Mouse (Mus musculus) forebrain, embryonic 10.5 days (tissue): ENCODE data around the gene Heatr1. TPM values are rescaled to one million over a fixed set of nuclear protein-coding genes. Genes with fewer than 3 reads are reported as not detected.

ENCODE experiments used
- DNase-seq: peaks from one replicate; pipeline ENCODE4 v3.0.0-alpha.2; 2017; ENCODE audit warnings: low spot score; ENCODE audit errors: extremely low spot score
- H3K27ac ChIP-seq: fragments of 300-500 bp; sonication (generic); 2 replicates; pipeline ENCODE4 v1.5.1; 2016; ENCODE audit warnings: mild to moderate bottlenecking
- H3K27me3 ChIP-seq: fragments of 300-500 bp; sonication (generic); 2 replicates; pipeline ENCODE4 v1.6.1; 2016; ENCODE audit warnings: mild to moderate bottlenecking; ENCODE audit not compliant: poor library complexity, severe bottlenecking
- H3K36me3 ChIP-seq: fragments of 300-500 bp; sonication (generic); replicated peaks from 2 replicates; pipeline ENCODE4 v1.6.1; 2016; ENCODE audit warnings: mild to moderate bottlenecking, moderate library complexity
- H3K4me1 ChIP-seq: fragments of 300-500 bp; sonication (generic); 2 replicates; pipeline ENCODE4 v1.6.1; 2016
- H3K4me3 ChIP-seq: fragments of 300-500 bp; sonication (generic); 2 replicates; pipeline ENCODE4 v1.5.1; 2016; ENCODE audit warnings: mild to moderate bottlenecking, moderate library complexity
- H3K9me3 ChIP-seq: fragments of 300-500 bp; sonication (generic); 2 replicates; pipeline ENCODE4 v1.6.1; 2016; ENCODE audit warnings: mild to moderate bottlenecking, moderate library complexity
- WGBS: fragments of 180-500 bp; shearing (Covaris S2); methylation state at CpG from one replicate; pipeline ENCODE4 v1.1.7; 2016; 5-methylcytosine and 5-hydroxymethylcytosine counted together
- polyA plus RNA-seq: library from polyadenylated mRNA; unstranded; fragments of >200 nt; fragmentation: Nextera tagmentation; extraction: Ambion mirVana; gene quantifications from 2 replicates; pipeline ENCODE4 v1.2.1, GENCODE M21; 2016

The Heatr1 gene
- polyA plus RNA-seq, 1 experiment from 2014 or later: 45.5 TPM

DNA sequence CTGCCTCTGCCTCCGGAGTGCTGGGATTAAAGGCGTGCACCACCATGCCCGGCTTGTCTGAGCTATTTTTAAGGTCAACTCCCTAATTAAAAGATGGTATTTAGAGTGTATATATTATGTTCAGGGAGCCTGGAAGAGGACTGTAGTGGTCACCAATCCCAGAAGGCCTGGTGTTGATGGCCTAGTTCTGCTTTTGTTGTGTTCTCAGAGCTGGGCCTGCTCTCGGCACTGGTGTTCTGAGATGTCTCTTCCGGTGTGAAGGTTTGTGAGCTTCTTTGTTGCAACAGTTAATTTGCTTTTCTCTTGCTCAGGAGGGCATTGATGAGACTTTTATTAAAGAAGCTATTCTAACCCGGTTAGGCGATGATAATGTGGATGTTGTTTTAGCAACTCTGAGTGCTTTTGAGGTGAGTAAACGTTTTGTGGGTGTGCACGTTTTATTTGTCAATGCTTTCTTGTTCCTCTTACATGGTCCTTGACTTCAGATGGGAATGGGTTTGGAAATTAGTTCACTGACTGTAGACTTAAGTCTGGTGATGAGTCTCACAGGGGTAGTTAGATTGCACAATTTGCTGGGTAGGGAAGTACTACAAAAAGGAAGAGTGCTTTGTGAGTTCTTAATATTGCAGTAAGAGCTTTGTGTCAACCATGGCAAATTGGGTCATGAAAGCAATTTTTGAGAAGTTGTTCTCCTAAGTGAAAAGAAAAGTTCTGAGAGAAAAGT, 13.7 kb downstream of the Heatr1 start:
- Histone ChIP-seq H3K4me1 (no peaks in the 10 kb centered on the region), H3K27me3 (no peaks in the 10 kb centered on the region), H3K27ac (no peak overlapping the region), H3K4me3 (no peak overlapping the region), H3K9me3 (no peaks in the 10 kb centered on the region), H3K36me3 (peaks cover 92% of the 10 kb centered on the region)
- DNase-seq: no peak
- WGBS: 91% methylated on average over 9 of the region's 9 CpGs

DNA sequence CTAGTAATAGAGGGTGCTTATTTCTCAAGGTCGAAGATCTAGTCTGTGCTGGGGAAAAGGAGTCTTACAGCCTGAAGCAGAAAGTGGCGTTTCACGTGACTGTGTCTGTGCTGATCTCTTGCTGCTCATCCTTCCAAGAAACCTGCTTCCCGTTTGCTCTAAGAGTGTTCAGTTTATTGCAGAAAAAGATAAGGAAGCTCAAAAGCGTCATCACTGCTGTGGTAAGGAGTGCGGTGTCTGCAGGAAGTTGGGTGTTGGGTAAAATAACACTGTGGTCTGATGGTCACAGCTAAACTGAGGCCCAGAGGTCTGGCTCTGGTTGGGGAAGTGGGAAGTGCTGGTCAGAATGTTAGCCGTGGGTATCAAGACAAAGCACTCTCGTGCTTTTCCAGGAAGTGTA, 17.2 kb downstream of the Heatr1 start:
- Histone ChIP-seq H3K27me3 (no peaks in the 10 kb centered on the region), H3K9me3 (no peaks in the 10 kb centered on the region), H3K4me3 (no peak overlapping the region), H3K4me1 (no peaks in the 10 kb centered on the region), H3K36me3 (peaks cover 94% of the 10 kb centered on the region), H3K27ac (no peak overlapping the region)
- DNase-seq: no peak
- 87% methylated on average over 8 of the region's 8 CpGs for WGBS

DNA sequence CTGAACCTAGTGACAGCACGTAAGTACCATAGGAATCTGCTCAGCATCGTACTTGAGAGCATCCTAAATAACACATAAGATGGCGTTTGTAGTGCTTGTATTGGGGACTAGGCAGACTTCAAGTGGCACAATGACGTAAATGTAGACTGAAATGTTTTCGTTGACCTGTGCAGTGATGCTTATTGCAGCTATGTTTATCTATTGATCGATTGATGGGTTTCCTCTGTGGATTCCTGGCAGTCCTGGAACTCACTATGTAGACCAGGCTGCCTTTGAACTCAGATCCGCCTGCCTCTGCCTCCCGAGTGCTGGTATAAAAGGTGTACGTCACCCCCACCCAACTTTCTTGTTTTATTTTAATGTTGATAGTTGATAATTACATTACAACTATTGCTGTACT, 25.8 kb downstream of the Heatr1 start:
- Histone ChIP-seq H3K4me3 (no peak overlapping the region), H3K4me1 (no peaks in the 10 kb centered on the region), H3K9me3 (no peaks in the 10 kb centered on the region), H3K36me3 (peaks cover 99% of the 10 kb centered on the region), H3K27ac (no peak overlapping the region), H3K27me3 (no peaks in the 10 kb centered on the region)
- 96% methylated on average over 9 of the region's 9 CpGs for WGBS
- no peak for DNase-seq

DNA sequence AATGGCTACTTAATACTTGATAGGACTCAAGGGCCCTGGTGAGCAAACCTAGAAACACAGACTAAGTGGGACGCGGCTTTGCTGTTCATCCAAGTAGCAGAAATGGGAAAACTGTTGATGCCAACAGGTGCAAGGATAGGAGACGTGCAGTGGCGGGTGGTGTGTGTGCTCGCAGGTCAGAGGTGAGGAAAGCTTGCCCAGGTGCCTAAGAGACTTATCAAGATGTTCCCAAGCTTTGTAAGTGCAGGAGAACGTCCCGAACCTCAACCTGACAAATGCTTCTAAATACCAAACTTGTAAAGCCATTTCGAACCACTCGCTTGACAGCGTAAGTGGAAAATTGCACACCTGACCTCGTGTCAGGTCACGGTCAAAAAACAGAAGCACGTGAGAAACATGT, 33.7 kb downstream of the Heatr1 start:
- Histone ChIP-seq H3K27ac (no peak overlapping the region), H3K4me1 (no peaks in the 10 kb centered on the region), H3K4me3 (no peak overlapping the region), H3K9me3 (no peaks in the 10 kb centered on the region), H3K36me3 (peaks cover 100% of the 10 kb centered on the region), H3K27me3 (no peaks in the 10 kb centered on the region)
- WGBS: 97% methylated on average over 13 of the region's 13 CpGs
- no peak for DNase-seq

DNA sequence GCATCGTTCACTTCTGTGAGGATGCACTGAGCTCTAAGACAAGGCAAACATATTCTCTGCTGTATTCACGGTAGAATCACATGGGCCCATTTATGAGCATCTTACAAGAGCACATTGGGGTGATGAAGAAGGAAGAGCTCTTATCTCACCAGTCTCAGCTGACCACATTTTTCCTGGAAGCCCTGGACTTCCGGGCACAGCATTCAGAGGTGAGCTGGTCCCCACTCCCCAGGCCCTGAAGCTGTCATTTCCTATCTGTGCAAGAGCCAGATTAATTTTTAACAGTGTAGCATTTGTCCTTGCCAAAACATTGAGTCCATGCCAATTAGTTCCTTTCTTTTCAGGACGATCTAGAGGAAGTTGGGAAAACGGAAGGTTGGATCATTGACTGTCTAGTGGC, 39.0 kb downstream of the Heatr1 start:
- WGBS: 92% methylated on average over 5 of the region's 5 CpGs
- Histone ChIP-seq H3K9me3 (no peaks in the 10 kb centered on the region), H3K4me1 (no peaks in the 10 kb centered on the region), H3K4me3 (no peak overlapping the region), H3K27me3 (no peaks in the 10 kb centered on the region), H3K27ac (no peak overlapping the region), H3K36me3 (peaks cover 100% of the 10 kb centered on the region)
- no peak for DNase-seq

DNA sequence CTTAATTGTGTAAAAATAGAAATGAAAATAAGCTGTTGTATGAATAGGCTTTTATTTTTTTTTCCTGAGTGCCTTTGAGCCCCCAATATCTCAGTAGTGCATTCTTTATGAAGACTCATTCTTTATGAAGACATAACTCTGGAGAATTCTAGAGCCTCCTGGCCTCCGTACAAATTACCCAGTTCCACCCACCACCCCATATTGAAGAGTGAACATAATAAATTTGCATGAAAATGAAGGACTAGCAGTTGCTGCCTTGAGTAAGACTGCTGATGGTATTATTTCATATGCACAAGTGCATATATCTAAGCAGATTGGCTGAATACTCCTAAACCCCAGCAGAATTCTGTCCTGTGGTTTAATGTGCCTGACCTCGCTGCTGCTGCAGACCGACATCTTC, 44.8 kb downstream of the Heatr1 start:
- H3K9me3 ChIP-seq: no peaks in the 10 kb centered on the region
- H3K4me3 ChIP-seq: no peak overlapping the region
- peaks cover 74% of the 10 kb centered on the region for H3K36me3 ChIP-seq
- H3K27ac ChIP-seq: no peak overlapping the region
- no peaks in the 10 kb centered on the region for H3K4me1 ChIP-seq
- H3K27me3 ChIP-seq: no peaks in the 10 kb centered on the region
- 93% methylated on average over 3 of the region's 3 CpGs for WGBS
- no peak for DNase-seq

DNA sequence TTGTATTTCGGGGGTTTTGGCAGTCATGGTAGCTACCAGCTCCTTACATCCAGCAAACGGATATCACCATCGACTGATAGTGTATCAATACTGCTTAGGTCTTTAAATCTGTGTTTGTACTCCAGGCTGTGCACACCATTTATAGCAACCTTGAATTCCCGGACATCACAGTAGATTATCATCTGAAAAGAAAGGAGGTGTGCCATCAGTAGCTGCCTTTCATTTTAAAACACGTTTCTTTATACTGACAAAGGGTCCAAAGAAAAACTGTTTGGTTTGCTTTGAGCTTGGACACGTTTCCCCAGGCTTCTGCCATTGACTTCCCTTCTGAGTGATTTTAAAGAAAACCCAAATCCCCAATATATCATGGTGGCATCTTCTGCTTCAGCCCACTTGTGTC, 46.0 kb downstream of the Heatr1 start:
- Histone ChIP-seq H3K27me3 (no peaks in the 10 kb centered on the region), H3K4me3 (no peak overlapping the region), H3K36me3 (peaks cover 62% of the 10 kb centered on the region), H3K4me1 (no peaks in the 10 kb centered on the region), H3K27ac (no peak overlapping the region), H3K9me3 (no peaks in the 10 kb centered on the region)
- WGBS: 92% methylated on average over 6 of the region's 6 CpGs
- no peak for DNase-seq

DNA sequence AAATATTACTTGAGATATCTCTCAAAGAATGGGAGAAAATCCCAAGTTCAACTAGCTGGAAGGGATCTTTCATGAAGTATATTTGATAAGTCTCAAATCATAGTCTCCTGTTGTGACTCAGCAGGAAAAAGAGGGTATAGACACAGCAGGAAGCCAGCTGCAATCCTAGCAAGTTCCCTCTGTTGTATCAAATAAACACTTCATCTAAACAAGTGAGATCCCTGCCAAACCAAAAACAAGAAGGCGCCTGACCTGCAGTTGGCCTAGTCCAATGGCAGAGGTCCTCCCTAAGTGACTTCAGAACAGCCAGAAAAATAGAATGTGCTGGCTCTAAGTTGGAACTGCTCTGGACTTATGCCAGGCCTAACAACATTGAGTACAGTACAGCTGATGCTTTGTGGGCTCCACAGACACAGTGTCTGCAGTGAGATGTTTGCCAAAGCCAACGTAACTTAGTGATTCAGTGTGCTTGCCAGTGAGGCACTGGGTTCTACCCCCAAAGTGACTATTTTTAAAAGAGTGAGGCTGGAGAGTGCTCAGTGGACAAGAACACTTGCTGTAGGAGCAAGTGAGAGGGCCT, 47.3 kb downstream of the Heatr1 start:
- Histone ChIP-seq H3K36me3 (peaks cover 49% of the 10 kb centered on the region), H3K27ac (no peak overlapping the region), H3K27me3 (no peaks in the 10 kb centered on the region), H3K4me1 (no peaks in the 10 kb centered on the region), H3K9me3 (no peaks in the 10 kb centered on the region), H3K4me3 (no peak overlapping the region)
- 90% methylated on average over 2 of the region's 2 CpGs for WGBS
- no peak for DNase-seq

DNA sequence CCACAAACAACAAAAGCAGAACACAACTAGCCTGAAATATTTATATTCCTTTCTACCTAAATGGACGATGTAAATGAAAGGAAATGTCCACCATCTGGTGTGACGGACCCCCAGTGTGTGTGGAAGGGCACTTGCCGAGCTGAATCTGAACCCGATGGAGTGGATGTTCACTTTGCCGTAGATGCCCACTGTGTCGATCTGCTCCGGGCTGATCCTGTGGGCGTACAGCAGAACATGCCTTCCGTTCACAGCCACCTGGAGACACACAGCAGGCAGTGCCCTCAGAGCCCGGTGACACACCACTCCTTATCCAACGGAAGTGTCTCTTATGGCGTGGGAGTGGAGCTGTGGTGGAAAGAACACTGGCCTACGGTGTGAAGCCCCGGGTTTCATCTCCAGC, 58.3 kb downstream of the Heatr1 start:
- DNase-seq: no peak
- no peaks in the 10 kb centered on the region for H3K36me3 ChIP-seq
- WGBS: 93% methylated on average over 14 of the region's 14 CpGs
- H3K4me1 ChIP-seq: no peaks in the 10 kb centered on the region
- no peaks in the 10 kb centered on the region for H3K27me3 ChIP-seq
- no peaks in the 10 kb centered on the region for H3K9me3 ChIP-seq
- no peak overlapping the region for H3K4me3 ChIP-seq
- H3K27ac ChIP-seq: no peak overlapping the region

DNA sequence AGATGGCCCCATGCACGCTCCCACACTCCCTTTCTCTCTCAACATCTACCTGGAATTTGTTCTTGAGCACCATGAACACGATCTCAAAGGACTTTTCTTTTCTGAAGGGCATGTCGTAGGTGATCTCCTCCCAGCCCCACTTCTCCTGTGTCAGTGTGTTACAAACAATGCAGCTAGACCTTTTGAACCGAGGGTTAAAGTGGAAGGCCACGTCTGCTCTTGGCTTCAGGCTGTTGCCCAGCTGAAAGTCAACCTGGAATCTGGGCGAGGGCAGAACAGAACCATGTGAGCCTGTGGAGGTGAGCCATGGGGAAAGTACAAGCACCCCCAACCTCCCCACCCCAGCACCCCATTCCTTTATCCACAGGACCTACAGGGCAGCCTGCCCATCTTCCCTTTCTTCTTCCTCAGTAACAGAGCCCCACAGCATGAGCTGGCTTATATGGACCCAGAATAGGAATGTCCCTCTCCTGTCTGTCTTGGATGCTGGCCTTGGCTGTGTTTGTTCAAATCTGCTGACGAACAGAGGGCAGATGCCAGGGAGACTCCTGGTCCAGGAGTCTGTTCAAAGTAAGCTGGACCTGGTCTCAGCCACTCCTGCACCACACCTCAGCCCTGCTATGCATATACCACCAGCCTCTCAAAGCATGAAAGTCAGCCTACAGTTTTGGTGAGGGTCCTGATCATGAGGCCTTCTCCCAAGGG, 60.0 kb downstream of the Heatr1 start:
- no peak for DNase-seq
- H3K27ac ChIP-seq: no peak overlapping the region
- WGBS: 83% methylated on average over 7 of the region's 7 CpGs
- H3K4me3 ChIP-seq: no peak overlapping the region
- no peaks in the 10 kb centered on the region for H3K36me3 ChIP-seq
- H3K27me3 ChIP-seq: 0 out of 2 replicates have a peak, but pooled peaks cover 3% of the 10 kb centered on the region
- no peaks in the 10 kb centered on the region for H3K9me3 ChIP-seq
- H3K4me1 ChIP-seq: no peaks in the 10 kb centered on the region

DNA sequence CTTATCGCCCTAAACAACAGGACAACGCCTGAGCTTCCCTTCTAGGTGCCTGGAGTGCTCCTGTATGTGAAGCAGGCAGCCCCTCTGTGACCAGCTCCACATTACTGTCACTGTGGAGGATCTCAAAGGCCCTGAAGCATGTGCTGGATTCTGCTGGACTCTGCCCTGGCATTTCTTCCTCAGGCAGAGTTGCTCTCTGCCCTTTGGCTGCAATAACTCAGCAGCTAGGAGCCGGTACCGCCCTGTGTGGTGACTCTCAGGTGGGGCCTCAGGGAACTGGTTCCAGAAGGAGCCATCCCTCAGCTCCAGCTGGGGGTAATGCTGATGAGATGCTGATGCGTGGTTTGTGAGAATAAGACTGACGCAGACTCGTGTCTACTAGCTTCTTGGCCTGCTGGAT, 61.9 kb downstream of the Heatr1 start:
- Histone ChIP-seq H3K4me1 (peaks cover 11% of the 10 kb centered on the region), H3K36me3 (no peaks in the 10 kb centered on the region), H3K27ac (no peak overlapping the region), H3K4me3 (no peak overlapping the region), H3K9me3 (no peaks in the 10 kb centered on the region), H3K27me3 (0 out of 2 replicates have a peak, but pooled peaks cover 4% of the 10 kb centered on the region)
- 85% methylated on average over 7 of the region's 7 CpGs for WGBS
- no peak for DNase-seq

DNA sequence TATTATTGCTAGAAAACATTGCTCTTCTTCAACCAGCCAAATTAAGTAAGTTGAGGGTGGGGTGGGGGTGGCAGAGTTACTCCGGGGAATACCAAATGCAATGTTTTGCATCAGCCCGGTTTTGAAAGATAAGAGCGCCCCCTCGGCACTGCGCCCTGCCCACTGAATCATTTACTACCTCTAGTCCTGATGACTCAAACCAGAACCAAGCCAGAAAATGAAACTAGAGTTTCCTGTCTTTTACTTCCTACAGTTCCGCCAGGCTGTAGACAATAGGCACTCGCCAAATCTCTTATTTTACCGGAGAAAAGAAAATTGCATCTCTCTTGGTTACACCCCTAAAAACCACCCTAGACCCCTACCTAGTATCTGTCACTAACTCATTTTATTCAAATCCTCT, 65.6 kb downstream of the Heatr1 start:
- Histone ChIP-seq H3K27me3 (0 out of 2 replicates have a peak, but pooled peaks cover 4% of the 10 kb centered on the region), H3K9me3 (no peaks in the 10 kb centered on the region), H3K36me3 (no peaks in the 10 kb centered on the region), H3K4me3 (peak overlapping the region; percentile 77), H3K27ac (peak overlapping the region; percentile 76; the same call in 1 of the 2 replicates), H3K4me1 (peaks cover 16% of the 10 kb centered on the region)
- DNase-seq: no peak
- 11% methylated on average over 8 of the region's 8 CpGs for WGBS
